Mouse (Mus musculus): ENCODE measurements around the gene Pex3. TPM values are rescaled to one million over a fixed set of nuclear protein-coding genes. Genes with fewer than 3 reads are reported as not detected.

The Pex3 gene
- 10 to 100 TPM; 13.2 to 14.3 TPM for total RNA-seq (2023)

GRCm38 (mm10) chr10:13552646-13553497 is at the start of gene Pex3, which contains the start of gene Adat2:
Gene Pex3 (minus strand): TSS chr10:13553142.
Gene Adat2 (plus strand): TSS chr10:13552894.

GRCm38 (mm10) chr10:13499331-13499730 is 53.6 kb downstream of the Pex3 start, which contains the start of gene Fuca2:
Gene Fuca2 (plus strand): TSS chr10:13499540.

Other genes starting within 250 kb of the Pex3 start
- gene Phactr2, start 78.7 kb downstream of the Pex3 start, total RNA-seq (2023), result 10 to 100 TPM; 65.8 to 73.9 TPM
- gene Fuca2, start 53.6 kb downstream of the Pex3 start, total RNA-seq (2023), result 10 to 100 TPM; 56.8 to 58.1 TPM
- 1 to 10 TPM; 6.0 to 9.0 TPM for gene Adat2, start 248 bp downstream of the Pex3 start, total RNA-seq (2023)

All from neutrophil, adult 59 days (primary cell).